Mouse (Mus musculus) CH12.LX (cell line): ENCODE data around the gene Ifitm5. TPM values are rescaled to one million over a fixed set of nuclear protein-coding genes. Genes with fewer than 3 reads are reported as not detected.

Experiments used
- DNase-seq: peaks from one replicate; pipeline ENCODE4 v3.0.0-alpha.2; 2013; ENCODE audit errors: extremely low read depth
- H3K27ac ChIP-seq: 2 replicates; pipeline ENCODE4 v1.5.1; 2012; ENCODE audit warnings: low read depth, mild to moderate bottlenecking, control low read depth, moderate library complexity; ENCODE audit not compliant: insufficient read depth
- H3K27me3 ChIP-seq: replicated peaks from 2 replicates; pipeline ENCODE3; 2012; ENCODE audit warnings: inconsistent platforms
- H3K36me3 ChIP-seq, 2 experiments: replicated peaks in 1 of 2; 2 replicates each; pipeline versions ENCODE3 to v1.6.1; 2012; ENCODE audit warnings: inconsistent platforms in 1 of 2, low read length in 1 of 2, mild to moderate bottlenecking in 1 of 2, mixed read lengths in 1 of 2, moderate library complexity in 1 of 2; ENCODE audit not compliant: control insufficient read depth in 1 of 2, insufficient read depth in 1 of 2
- H3K4me1 ChIP-seq, 2 experiments: 2 replicates each; pipeline ENCODE4 v1.6.1; 2012; ENCODE audit warnings: inconsistent platforms in 1 of 2, moderate library complexity in 1 of 2; ENCODE audit not compliant: insufficient read depth in 2 of 2, control insufficient read depth in 1 of 2
- H3K4me2 ChIP-seq: 2 replicates; pipeline ENCODE4 v1.6.1; 2012; ENCODE audit warnings: low read depth, mild to moderate bottlenecking, control low read depth; ENCODE audit not compliant: poor library complexity, insufficient read depth, severe bottlenecking
- H3K4me3 ChIP-seq, 3 experiments: fragments of 150-350 bp in 1 of 3; sonication (generic) in 1 of 3; replicated peaks in 1 of 3; 2 replicates each; pipeline versions ENCODE3 to v1.5.1; 2011 to 2012; ENCODE audit warnings: low read depth in 2 of 3, low read length in 2 of 3, mild to moderate bottlenecking in 2 of 3, moderate library complexity in 2 of 3, control low read depth in 1 of 3, improper control_type of control experiment in 1 of 3, inconsistent platforms in 1 of 3, mixed read lengths in 1 of 3; ENCODE audit not compliant: poor library complexity in 1 of 3
- H3K79me2 ChIP-seq: replicated peaks from 2 replicates; pipeline ENCODE4 v1.6.1; 2012; ENCODE audit warnings: mild to moderate bottlenecking, moderate library complexity; ENCODE audit not compliant: control insufficient read depth, poor library complexity, insufficient read depth, severe bottlenecking; ENCODE audit errors: extremely low read depth
- H3K9ac ChIP-seq: 2 replicates; pipeline ENCODE4 v1.6.1; 2012; ENCODE audit warnings: low read depth, mild to moderate bottlenecking, control low read depth, moderate library complexity; ENCODE audit not compliant: insufficient read depth
- H3K9me3 ChIP-seq: replicated peaks from 2 replicates; pipeline ENCODE3; 2012; ENCODE audit warnings: low read length, inconsistent platforms, mixed read lengths
- CTCF ChIP-seq, 2 experiments: IDR thresholded peaks in 1 of 2; conservative IDR thresholded peaks in 1 of 2; 2 replicates each; pipeline ENCODE4 v1.5.1; 2011 to 2012; ENCODE audit warnings: low read depth in 2 of 2, low read length in 2 of 2, improper control_type of control experiment in 1 of 2, inconsistent platforms in 1 of 2, mild to moderate bottlenecking in 1 of 2, moderate library complexity in 1 of 2
- EP300 ChIP-seq: IDR thresholded peaks from 2 replicates; pipeline ENCODE4 v1.6.1; 2011; ENCODE audit warnings: low read length, improper control_type of control experiment
- IRF4 ChIP-seq: IDR thresholded peaks from 2 replicates; pipeline ENCODE4 v1.6.1; 2014; ENCODE audit warnings: low read depth, mild to moderate bottlenecking, inconsistent platforms, low read length, improper control_type of control experiment
- MEF2A ChIP-seq: IDR thresholded peaks from 2 replicates; pipeline ENCODE4 v1.6.1; 2014; ENCODE audit warnings: low read depth, mild to moderate bottlenecking, inconsistent platforms, low read length, improper control_type of control experiment, borderline replicate concordance
- MXI1 ChIP-seq: IDR thresholded peaks from 2 replicates; pipeline ENCODE4 v1.6.1; 2011; ENCODE audit warnings: mild to moderate bottlenecking, low read depth, low read length, improper control_type of control experiment
- MYC ChIP-seq: IDR thresholded peaks from 2 replicates; pipeline ENCODE4 v1.6.1; 2011; ENCODE audit warnings: low read depth, mild to moderate bottlenecking, improper control_type of control experiment, low read length
- NRF1 ChIP-seq: IDR thresholded peaks from 2 replicates; pipeline ENCODE4 v1.6.1; 2014; ENCODE audit warnings: low read depth, mild to moderate bottlenecking, inconsistent platforms, low read length, improper control_type of control experiment, moderate library complexity
- PAX5 ChIP-seq: IDR thresholded peaks from 2 replicates; pipeline ENCODE4 v1.6.1; 2012; ENCODE audit warnings: low read length, inconsistent platforms, mixed read lengths
- POLR2AphosphoS2 ChIP-seq: IDR thresholded peaks from 2 replicates; pipeline ENCODE4 v1.6.1; 2011; ENCODE audit warnings: low read depth, low read length, improper control_type of control experiment
- RAD21 ChIP-seq: IDR thresholded peaks from 2 replicates; pipeline ENCODE4 v1.6.1; 2011; ENCODE audit warnings: low read depth, mild to moderate bottlenecking, low read length, improper control_type of control experiment, moderate library complexity
- SIN3A ChIP-seq: IDR thresholded peaks from 2 replicates; pipeline ENCODE4 v1.6.1; 2012; ENCODE audit warnings: low read length, improper control_type of control experiment, inconsistent platforms
- TBP ChIP-seq: conservative IDR thresholded peaks from 2 replicates; pipeline ENCODE4 v1.6.1; 2011; ENCODE audit warnings: low read depth, low read length, improper control_type of control experiment
- USF2 ChIP-seq: conservative IDR thresholded peaks from 2 replicates; pipeline ENCODE4 v1.6.1; 2011; ENCODE audit warnings: low read depth, low read length, improper control_type of control experiment
- ZC3H11A ChIP-seq: IDR thresholded peaks from 2 replicates; pipeline ENCODE4 v1.6.1; 2012; ENCODE audit warnings: low read depth, mild to moderate bottlenecking, inconsistent platforms, low read length, improper control_type of control experiment
- ZKSCAN1 ChIP-seq: IDR thresholded peaks from 2 replicates; pipeline ENCODE4 v1.6.1; 2012; ENCODE audit warnings: low read depth, inconsistent platforms, low read length, improper control_type of control experiment, borderline replicate concordance
- ZMIZ1 ChIP-seq: IDR thresholded peaks from 2 replicates; pipeline ENCODE4 v1.6.1; 2012; ENCODE audit warnings: low read depth, mild to moderate bottlenecking, inconsistent platforms, low read length, improper control_type of control experiment
- dilution Hi-C: fragments of 300-500 bp; cut with MboI; formaldehyde crosslinking; loops from 2 replicates; pipeline ENCODE4 v1.14.3; 2020; ENCODE audit warnings: low sequenced_read_pairs; ENCODE audit not compliant: extremely low pct_unique_long_range_greater_than_20kb, extremely low pct_ligation_motif_present
- in situ Hi-C: fragments of 300-500 bp; cut with MboI; formaldehyde crosslinking; loops from 3 replicates; pipeline ENCODE4 v1.14.3; 2019; ENCODE audit warnings: low sequenced_read_pairs, low pct_ligation_motif_present, low pct_unique_long_range_greater_than_20kb, mixed read lengths
- polyA plus RNA-seq: library from polyadenylated mRNA; unstranded; fragments of >175 nt; gene quantifications from 2 replicates; pipeline ENCODE4 v1.2.1, GENCODE M21; 2012; ENCODE audit warnings: low read depth; ENCODE audit not compliant: insufficient read length
- total RNA-seq, 2 experiments: library from RNA; depleted of rRNA; stranded (reverse); fragments of 300-350 nt in 1 of 2; fragments of >200 nt in 1 of 2; gene quantifications; 2 replicates each; pipeline ENCODE4 v1.2.3; 2012 to 2014

Ifitm5 gene
- total and polyA plus RNA-seq, 3 experiments = 0.68 to 0.71 TPM; not detected in 1

DNA sequence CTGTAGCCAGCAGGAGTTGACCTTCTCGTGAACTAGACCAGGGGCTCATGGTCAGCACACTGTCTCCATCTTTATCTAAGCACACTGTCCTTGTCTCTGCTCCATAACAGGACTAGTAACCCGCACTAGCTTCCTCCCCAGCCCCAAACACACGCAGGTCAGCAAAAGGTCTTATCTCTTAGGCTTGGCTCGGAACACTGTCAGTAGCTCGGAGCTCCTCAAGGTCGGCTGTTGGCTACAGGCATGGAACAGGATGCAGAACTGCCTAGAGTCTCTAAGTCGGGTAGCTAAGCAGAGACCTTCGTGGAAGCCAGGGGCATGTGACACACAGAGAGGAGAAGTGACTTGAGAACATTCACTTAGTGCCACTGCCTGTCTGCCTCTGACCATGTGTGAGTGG lies 1.9 kb downstream of the Ifitm5 start:
- Histone ChIP-seq H3K4me3 (no peak overlapping the region), H3K4me2 (no peak overlapping the region), H3K4me1 (peaks cover 0 to 50% of the 10 kb centered on the region in 2 experiments; a peak in 3 of 4 replicates), H3K27ac (no peak overlapping the region), H3K27me3 (no peaks in the 10 kb centered on the region), H3K9ac (no peak overlapping the region), H3K79me2 (no peaks in the 10 kb centered on the region; the same call in 1 of the 2 replicates), H3K36me3 (peaks cover 29 to 86% of the 10 kb centered on the region in 2 experiments), H3K9me3 (no peaks in the 10 kb centered on the region)
- no peak for DNase-seq
- dilution Hi-C loops (no loop called here), in situ Hi-C loops (loop anchor here (5.0 kb wide), 1 partner anchor 36 kb away; no protein-coding TSS in a partner anchor)
- TF ChIP-seq MXI1 (no peak), ZC3H11A (no peak), ZKSCAN1 (no peak), TBP (no peak), CTCF (conservative IDR thresholded peaks at IDR 0.05 in 1 of 2, IDR thresholded peaks at IDR 0.05 in 1 of 2; ENCODE audit: low read depth in 2 of 2, low read length in 2 of 2) (no peak)

DNA sequence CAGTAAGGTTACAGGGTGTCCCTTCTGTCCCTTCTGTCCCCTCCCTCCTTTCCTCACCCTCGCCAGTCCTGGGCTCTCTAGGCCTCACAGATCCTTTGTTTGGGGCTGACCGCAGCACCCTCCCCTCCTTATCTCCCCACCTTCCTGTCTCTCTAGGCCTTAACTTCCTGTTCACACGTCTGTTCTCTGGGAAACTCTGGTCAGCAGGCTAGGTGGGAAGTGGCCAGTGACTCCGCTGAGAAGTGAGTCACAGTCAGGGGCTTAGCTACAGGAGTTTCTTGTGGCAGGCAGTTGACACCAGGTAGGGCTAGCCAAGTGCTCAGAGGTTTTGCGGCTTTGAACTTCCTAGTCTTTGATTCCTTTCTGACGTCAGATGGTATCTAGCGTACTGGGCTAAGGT lies 3.1 kb downstream of the Ifitm5 start:
- dilution Hi-C loops (no loop called here), in situ Hi-C loops (loop anchor here (5.0 kb wide), 1 partner anchor 35 kb away; no protein-coding TSS in a partner anchor)
- no peak overlapping the region for H3K4me2 ChIP-seq
- H3K27me3 ChIP-seq = no peaks in the 10 kb centered on the region
- no peaks in the 10 kb centered on the region for H3K9me3 ChIP-seq
- H3K4me3 ChIP-seq = no peak overlapping the region
- H3K4me1 ChIP-seq = peaks cover 5 to 50% of the 10 kb centered on the region in 2 experiments
- no peak overlapping the region for H3K27ac ChIP-seq
- no peaks in the 10 kb centered on the region for H3K79me2 ChIP-seq
- DNase-seq = no peak
- no peak overlapping the region for H3K9ac ChIP-seq
- H3K36me3 ChIP-seq = peaks cover 29 to 75% of the 10 kb centered on the region in 2 experiments
- no peak for TF ChIP-seq POLR2AphosphoS2
- TF ChIP-seq EP300 = no peak
- TF ChIP-seq RAD21 = no peak
- TF ChIP-seq IRF4 = no peak
- no peak for TF ChIP-seq USF2
- TF ChIP-seq MEF2A = no peak
- TF ChIP-seq MYC = no peak
- TF ChIP-seq ZC3H11A = no peak
- no peak for TF ChIP-seq NRF1
- no peak for TF ChIP-seq PAX5

DNA sequence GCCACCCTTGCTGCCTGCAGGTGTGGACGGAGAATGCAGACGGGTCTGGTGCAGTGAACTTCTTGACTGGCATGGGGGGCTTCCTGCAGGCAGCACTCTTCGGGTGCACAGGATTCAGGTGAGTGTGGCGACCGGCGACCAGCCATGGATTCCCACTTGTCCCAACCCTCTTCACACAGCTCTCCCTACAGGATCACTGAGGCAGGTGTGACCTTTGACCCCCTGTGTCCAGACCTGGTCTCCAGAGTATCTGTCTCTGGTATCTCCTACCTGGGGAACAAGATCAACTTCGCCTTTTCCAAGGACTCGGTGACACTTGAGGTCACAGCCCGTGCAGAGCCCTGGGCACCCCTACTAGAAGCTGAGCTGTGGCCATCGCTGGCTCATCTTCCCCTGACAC lies 3.8 kb downstream of the Ifitm5 start:
- no peaks in the 10 kb centered on the region for H3K9me3 ChIP-seq
- TF ChIP-seq ZMIZ1 (no peak), SIN3A (no peak), POLR2AphosphoS2 (no peak), EP300 (no peak), NRF1 (no peak), USF2 (no peak)
- in situ Hi-C loops (loop anchor here (5.0 kb wide), 1 partner anchor 34 kb away; no protein-coding TSS in a partner anchor), dilution Hi-C loops (no loop called here)
- peaks cover 29 to 69% of the 10 kb centered on the region in 2 experiments for H3K36me3 ChIP-seq
- H3K79me2 ChIP-seq = no peaks in the 10 kb centered on the region
- H3K4me3 ChIP-seq = no peak overlapping the region
- no peak for DNase-seq
- no peak overlapping the region for H3K4me2 ChIP-seq
- no peak overlapping the region for H3K27ac ChIP-seq
- peaks cover 6 to 48% of the 10 kb centered on the region in 2 experiments for H3K4me1 ChIP-seq
- no peak overlapping the region for H3K9ac ChIP-seq
- H3K27me3 ChIP-seq = no peaks in the 10 kb centered on the region
